Mouse (Mus musculus): ENCODE results near the gene Hspa8. TPM values are rescaled to one million over a fixed set of nuclear protein-coding genes. Genes with fewer than 3 reads are reported as not detected.
A peak's percentile ranks its signal among the peaks of the same experiment; 100 is the strongest.
"Not testable (repeated sequence)": the region's sequence is repeated elsewhere in the genome, so short reads cannot be mapped to it uniquely, and the experiment has no call there.

Gene Hspa8
- 1,947 and 2,084 TPM in 2 replicates for polyA plus RNA-seq (2012; rRNA removed)

DNA sequence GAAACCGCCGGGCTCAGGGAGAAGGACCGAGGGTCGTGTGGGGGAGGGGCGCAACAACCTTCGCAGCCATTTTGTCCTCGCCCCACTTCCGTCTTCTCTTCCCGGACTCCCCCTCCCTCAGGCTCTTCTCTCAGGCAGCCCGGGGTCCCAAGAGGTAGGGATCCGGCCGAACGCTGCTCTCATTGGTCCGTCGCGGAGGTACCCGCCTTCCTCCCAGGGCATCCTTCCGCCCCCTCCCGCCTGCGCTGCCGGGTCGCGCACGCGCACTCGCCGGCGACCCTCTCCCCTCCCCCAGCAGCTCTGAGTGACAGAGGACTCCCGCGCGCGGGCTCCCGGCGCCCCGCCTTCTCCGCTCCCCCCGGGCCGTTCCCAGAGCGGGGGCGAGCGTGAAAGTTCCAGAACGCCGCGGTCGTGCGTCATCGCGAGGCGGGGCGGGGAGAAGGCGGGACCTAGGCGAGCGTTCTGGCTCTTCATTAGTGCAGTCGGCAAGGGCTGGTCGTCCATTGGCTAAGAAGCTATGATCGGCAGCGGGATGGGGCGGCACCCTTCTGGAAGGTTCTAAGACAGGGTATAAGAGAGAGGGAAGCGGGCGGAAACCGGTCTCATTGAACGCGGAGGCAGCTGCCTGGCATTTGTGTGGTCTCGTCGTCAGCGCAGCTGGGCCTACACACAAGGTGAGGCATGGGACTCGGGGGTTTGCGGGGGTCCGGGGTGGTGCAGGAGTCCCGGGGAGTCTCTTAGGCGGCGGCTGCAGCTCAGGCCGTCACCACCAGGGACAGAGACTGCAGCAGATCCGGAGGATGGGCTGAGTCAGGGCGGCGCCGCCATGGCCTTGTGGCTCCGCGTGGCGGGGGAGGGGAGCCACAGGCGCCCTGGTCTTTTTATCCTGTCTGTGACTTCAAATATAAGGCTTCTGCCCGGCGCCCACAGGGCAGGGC, at the start of gene Hspa8:
Gene Hspa8 (plus strand): TSS at position 310 of the 938 bp plus-strand sequence.
- DNase-seq (ENCODE audit: extremely low spot score in 1 of 2, low spot score in 1 of 2): peak; percentile 100

DNA sequence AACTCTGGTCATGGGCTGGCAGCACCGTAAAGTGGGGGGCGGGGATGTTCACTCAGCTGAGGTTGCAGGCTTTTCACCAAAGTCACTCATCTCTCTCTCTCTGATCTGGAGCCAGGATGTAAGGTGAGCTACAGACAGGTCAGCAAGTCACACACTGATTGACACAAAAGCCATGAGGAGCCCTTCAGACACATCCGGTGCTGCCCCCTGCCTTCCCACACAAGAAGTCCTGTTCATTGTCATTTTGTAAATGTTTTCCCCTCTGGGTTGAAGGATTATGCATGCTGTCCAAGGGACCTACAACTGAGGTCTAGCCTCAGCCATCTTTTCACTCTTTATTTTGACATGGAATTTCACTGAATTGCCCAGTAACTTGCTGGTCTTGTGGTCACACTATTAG, 49.0 kb upstream of the Hspa8 start:
- no peak for DNase-seq (ENCODE audit: extremely low spot score in 1 of 2, low spot score in 1 of 2)

DNA sequence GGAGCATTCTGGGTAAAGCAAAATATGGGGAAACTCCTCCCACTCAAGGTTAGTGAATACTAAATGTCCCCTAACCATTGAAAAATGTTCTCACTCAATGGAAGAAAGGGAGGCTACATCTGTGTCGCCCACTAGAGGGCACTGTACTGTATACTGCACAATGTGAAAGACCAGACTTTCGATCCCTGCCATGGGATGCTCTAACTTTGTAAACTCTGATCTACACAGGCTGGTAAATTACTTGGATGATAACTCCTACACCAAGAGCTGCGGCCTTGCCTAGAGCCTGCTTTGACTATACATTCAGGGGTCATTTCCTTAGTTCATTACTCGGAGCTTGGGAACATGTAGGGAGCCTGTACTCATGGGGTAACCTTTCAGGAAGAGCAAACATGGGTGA, 44.4 kb upstream of the Hspa8 start:
- DNase-seq (ENCODE audit: extremely low spot score in 1 of 2, low spot score in 1 of 2): peak; percentile 33 to 68

DNA sequence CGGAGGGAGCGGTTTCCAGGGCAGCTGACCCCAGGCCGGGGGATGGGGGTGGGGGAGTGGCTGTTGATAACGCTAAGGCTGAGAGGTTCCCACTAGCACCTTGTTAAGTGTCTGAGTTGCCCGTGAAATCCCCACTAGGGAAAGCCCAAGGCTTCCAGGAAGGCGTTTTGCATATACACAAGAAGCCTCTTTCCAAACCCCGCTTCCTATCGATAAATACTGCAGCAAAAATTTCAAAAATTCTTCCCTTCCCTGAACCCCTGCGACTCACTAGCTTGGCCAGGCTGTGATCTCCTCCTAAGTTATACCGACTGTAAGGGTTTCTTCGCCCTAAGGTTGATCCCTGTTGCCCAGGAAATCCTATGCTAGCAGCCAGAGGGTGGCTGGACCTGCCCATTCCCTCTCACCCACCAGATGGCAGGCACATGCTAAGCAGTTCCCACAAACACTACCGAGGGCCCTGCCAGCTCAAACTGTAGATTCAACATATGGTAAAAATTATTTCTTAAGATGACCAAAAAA, 43.6 kb upstream of the Hspa8 start:
- DNase-seq (ENCODE audit: extremely low spot score in 1 of 2, low spot score in 1 of 2): peak; percentile 47 to 71

DNA sequence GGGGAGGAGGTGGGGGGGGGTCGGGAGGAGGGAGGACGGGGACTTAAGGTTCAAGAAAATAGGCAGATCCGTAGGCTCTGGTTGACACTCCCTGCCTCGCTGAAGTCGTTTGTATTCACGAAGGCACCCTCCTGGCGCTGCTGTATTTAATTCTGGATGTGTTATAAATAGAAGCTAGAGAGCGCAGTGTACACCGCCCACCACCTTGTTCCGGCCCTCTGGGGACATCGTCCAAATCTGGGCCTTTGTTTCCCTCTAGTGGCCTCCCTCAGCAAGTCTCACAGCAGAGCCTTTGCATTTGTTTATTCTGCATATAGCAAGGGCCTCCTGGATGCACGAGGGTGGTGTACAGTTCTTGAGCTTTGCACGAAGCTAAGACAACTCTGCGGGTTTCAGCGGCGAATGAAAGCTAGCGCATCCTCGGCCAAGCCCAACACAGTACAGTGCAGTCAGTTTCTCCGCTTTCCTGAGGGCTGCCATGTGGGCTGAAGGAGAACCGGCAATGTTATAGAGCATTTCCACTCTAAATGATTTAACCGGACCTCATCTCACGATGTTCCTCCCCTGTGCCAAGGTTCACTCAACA, 43.0 kb upstream of the Hspa8 start:
- peak; percentile 88 to 92 for DNase-seq (ENCODE audit: extremely low spot score in 1 of 2, low spot score in 1 of 2)

DNA sequence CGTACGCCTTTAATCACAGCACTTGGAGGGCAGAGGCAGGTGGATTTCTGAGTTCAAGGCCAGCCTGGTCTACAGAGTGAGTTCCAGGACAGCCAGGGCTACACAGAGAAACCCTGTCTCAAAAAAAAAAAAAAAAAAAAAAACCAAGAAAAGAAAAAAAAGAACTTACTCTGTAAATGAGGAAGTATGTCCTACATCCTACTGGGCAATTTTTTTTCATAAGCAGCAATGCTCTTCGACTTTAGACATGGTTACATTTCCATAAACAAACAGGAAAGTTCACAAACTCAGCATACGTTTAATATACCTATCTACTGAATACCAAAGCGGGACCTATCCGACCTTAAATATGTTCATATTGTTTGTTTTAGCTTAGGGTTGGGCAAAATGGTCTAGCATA, 38.4 kb upstream of the Hspa8 start:
- no peak for DNase-seq (ENCODE audit: extremely low spot score in 1 of 2, low spot score in 1 of 2)

DNA sequence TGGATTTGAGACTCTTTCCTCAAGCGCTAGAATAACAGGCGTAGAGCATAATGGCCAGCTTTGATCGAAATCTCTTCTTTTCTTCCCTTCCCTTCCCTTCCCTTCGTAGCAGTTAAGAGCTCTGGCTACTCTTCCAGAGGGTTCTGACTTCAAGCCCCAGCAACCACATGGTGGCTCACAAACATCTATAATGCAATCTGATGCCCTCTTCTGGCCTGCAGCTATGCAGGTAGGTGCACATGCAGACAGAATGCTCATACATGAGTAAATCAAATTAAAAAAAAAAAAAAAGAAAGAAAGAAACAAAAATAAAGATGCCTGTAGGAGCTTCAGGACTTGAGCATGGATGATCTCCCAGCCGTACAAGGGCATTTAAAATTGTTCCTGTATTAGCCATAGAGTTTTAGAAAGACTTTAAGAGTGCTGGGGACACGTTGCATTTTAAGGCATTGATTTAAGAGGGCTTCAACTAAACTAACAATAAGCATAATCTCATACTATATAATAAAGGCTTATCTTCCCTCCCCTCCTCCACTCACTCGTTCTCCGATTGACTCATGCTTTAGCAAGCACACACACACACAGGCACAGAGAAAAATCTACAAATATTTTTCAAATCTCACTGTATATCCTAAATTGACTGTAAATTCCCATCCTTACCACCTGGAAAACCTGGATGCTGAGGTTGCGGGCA, 35.8 kb upstream of the Hspa8 start:
- no peak for DNase-seq (ENCODE audit: extremely low spot score in 1 of 2, low spot score in 1 of 2)

DNA sequence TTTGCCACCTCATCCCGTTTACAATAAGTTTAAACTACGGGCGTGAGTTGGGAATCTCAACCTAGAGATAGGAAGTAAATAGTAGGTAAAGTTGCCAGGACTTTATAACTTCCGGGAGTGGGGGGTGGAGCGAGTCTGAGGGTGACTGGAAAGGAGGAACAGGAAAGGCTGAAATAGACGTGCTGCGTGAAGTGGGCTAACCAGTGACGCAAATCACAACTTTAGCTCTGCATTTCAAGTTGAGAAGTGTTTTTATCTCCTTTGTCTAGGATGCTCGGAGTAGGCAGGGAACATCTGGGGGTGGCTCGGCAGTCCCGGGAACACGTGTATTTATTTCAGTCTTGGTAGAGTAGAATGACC, 35.2 kb upstream of the Hspa8 start:
- peak; percentile 75 to 81 for DNase-seq (ENCODE audit: extremely low spot score in 1 of 2, low spot score in 1 of 2)

DNA sequence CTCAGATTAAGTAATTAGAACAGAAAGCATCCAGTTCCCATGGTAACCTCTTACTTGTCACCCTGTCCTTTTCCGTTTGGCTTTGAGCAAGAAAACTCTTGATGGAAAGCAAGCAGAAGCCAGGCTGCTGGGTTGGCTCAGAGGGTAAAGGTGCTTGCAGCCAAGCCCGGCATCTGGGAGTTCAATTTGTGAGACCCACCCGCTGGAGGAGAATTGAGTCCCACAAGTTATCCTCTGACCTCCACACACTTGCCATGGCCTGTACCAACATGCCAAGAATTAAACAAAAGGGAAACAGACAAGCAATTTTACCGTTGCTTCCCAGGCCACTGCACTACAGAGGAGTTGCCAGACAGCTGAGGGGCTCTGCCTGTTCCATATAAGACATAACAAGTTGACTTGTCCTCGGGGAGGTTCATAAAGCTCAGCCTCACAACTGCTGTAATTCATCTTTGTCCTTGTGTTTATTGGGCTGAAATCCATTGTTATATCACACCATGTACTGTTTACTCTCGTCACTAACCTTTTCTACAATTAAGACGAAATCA, 34.7 kb upstream of the Hspa8 start:
- no peak for DNase-seq (ENCODE audit: extremely low spot score in 1 of 2, low spot score in 1 of 2)

DNA sequence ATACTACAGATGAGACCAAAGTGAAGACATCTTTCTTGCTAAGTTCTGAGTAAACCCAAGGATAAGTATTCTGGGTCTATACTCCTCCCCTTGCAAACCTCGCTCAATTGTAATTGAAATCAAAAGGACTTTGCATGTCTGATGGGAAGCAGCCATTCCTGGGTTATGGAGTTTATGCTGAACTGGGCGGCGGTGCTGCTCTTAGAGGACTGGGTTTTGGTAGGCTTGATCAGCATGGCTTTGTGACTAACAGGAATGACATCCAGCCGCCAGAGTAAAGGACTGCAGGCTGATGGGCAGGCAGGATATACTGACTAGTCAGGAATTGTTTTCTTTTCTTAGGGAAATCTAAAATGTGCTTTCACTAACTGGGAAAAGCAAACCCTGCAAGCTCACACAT, 32.8 kb upstream of the Hspa8 start:
- DNase-seq (ENCODE audit: extremely low spot score in 1 of 2, low spot score in 1 of 2): no peak

DNA sequence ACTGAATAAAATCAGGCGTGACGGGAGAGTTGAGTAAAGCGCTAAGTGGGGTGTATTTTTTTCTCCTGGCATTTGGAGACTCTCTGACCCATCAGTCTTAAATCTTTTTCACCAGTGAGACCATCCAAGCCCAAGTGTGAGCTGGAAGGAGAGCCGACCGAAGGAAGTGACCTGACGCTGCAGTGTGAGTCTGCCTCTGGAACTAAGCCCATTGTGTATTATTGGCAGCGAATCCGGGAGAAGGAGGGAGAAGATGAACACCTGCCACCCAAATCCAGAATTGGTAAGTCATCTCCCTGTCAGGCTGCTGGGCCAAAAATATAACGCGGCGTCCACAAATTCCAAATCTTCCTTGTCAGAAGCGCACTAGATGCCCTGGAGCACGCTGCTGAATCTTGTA, 28.5 kb upstream of the Hspa8 start:
- peak in 1 of 2 experiments; percentile 39 for DNase-seq (ENCODE audit: extremely low spot score in 1 of 2, low spot score in 1 of 2)

DNA sequence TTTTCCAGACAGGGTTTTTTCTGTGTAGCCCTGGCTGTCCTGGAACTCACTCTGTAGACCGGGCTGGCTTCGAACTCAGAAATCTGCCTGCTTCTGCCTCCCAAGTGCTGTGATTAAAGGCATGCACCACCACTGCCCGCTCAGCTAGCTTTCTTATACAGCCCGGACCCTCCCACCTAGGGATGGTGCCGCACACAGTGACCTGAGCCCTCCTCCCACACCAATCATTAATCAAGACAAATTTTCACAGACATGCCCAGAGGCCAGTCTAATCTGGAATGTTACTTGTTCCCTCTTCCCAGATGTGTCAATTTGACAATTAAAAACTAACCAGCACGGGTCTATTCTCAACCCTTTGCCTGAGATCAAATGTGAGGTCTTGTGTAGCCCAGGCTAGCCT, 27.6 kb upstream of the Hspa8 start:
- DNase-seq (ENCODE audit: extremely low spot score in 1 of 2, low spot score in 1 of 2): not testable (repeated sequence)

DNA sequence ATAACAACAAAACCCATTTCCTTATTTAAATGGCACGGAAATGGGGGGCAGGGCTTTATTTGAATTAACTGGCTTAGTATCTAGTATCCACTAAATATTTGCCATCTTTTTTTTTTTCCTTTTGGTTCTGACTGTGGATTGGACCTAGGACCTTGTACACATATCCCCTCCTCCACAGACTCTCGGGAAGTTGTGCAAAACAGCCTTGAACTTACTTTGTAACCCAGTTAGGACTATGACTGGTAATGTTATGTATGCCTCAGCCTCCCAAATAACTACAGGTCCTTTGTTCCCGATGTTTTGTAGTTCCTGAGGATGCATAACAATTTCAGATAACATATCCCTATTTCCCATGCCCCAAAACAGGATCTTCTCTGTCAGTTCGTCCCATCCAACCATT, 26.9 kb upstream of the Hspa8 start:
- no peak for DNase-seq (ENCODE audit: extremely low spot score in 1 of 2, low spot score in 1 of 2)

DNA sequence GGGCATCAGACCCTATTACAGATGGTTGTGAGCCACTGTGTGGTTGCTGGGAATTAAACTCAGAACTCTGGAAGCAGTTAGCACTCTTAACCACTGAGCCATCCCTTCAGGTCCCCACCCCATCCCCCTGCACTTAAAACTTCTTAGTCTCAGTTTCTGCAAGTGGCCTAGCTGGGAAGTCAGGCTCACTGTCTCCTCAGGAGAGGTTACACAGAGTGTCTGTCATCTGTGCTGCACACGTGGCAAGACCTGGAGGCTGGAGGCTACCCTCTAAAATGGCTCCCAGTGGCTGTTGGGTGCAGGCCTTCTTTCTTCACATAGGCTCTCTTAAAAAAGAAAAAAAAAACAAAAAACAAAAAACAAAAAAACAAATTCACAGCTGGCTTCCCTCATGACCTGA, 24.7 kb upstream of the Hspa8 start:
- DNase-seq (ENCODE audit: extremely low spot score in 1 of 2, low spot score in 1 of 2): no peak

DNA sequence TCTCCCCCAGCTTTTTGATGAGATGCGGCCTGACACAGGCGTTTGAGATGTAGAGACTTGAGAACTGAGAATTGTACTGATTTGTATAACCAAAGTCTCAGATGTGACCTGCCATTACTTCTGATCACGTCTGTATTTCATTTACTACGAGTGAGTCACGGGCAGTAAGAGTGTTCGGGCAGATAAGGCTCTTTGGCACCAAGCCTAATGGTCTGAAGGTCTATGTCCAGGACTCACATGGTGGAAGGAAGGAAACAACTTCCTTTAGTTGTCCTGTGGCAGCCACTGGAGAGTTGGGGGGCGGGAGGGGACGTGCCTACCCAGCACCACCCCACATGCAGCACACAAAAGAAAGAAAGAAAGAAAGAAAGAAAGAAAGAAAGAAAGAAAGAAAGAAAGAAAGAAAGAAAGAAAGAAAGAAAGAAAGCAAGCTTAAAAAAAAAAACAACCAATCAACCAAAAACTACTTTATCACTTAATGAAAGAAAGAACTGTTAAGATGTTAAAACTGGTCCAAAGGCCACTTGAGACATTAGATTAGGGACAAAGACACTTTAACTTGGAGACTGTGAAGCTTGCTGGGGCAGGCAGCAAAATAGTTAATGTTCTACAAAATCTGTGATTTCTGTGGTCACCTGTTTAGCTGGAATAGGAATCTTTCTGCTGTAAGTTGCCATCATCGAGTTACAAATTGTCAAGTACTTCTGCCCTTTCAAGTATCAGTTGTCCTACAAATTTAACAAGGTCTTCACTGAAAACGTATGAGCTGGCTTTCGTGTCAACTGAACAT, 24.1 kb upstream of the Hspa8 start:
- DNase-seq (ENCODE audit: extremely low spot score in 1 of 2, low spot score in 1 of 2): no peak

DNA sequence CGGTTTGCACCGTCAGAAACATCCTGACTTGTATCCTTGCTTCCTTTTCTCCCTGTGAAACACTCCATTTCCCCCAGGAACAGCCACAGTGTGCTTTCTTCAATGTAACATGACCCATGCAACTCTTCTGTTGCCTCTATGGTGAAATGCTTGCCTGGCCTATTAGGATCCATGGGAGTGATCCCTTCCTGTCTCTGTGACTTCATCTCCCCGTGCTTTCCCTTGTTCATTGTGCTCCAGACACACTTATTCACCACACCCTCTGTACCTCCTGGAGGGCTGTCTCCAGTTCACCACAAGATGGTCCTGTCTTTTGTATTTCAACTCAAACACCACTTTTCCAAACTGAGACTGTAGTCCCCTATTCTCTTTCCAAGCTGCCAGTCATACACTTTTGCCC, 20.7 kb upstream of the Hspa8 start:
- DNase-seq (ENCODE audit: extremely low spot score in 1 of 2, low spot score in 1 of 2): no peak

DNA sequence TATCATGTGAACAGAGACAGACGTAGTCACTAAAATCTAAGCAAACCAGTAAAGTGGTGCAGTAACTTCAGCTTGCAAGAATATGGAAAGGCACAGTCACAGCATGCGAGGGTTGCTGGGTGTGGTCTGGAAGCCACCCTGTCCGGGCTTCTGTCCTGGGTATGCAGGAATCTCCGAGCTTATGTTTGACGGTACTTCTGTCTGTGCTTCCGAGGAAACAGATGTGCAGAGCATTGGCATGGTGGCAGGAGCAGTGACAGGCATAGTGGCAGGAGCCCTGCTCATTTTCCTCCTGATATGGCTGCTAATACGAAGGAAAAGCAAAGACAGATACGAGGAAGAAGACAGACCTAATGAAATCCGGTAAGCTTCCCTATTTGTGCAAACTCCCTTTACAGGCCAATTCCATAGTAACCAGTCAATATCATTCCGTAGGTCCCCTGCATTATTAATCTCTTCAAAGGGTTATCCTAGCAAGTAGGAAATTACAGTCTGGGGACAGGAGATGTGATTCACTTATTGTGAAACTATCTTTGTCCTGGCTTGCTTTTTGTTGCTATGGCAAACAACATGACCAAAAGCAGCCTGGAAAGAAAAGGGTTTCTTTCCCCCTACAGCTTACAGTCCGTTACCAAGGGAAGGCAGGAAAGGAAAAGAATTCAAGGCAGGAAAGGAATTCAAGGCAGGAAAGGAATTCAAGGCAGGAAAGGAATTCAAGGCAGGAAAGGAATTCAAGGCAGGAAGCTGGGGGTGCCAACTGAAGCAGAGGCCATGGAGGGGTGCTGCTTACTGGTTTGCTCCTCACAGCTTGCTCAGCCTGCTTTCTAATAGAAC, 19.7 kb upstream of the Hspa8 start:
- DNase-seq (ENCODE audit: extremely low spot score in 1 of 2, low spot score in 1 of 2): no peak

DNA sequence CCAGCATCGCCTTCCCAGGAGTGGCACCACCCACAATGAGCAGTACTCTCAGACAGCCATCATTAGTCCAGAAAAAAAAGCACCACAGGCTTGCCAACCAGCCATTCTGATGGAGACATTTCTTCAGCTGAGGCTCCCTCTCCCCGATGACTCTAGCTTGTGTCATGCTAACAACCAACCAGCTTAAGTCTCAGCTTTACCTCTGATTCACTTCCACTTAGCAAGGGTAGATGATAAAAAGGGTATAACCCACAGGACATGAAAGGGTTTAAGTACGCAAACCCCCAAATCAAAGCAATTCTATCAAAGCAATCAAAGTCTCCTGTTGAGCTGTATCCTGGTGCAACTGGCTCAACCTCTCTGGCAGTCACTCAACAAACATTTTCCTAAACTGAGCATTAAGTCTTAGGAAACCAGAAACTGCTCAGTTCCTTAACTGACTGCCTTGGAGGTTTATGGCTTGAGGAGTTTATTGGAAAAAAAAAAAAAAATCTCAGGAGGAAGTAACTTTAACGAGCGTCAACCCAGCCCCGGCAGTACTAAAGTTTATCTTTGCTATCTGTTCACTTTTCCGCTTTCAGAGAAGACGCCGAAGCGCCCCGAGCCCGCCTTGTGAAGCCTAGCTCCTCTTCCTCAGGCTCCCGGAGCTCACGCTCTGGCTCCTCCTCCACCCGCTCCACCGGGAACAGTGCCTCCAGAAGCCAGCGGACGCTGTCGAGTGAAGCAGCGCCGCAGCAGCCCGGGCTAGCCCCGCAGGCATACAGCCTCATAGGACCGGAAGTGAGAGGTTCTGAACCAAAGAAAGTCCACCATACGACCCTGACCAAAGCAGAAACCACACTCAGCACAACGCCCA, 18.8 kb upstream of the Hspa8 start:
- DNase-seq (ENCODE audit: extremely low spot score in 1 of 2, low spot score in 1 of 2): no peak
